Mouse (Mus musculus) MEL (cell line): Measurements from ENCODE around the gene Arfip1. TPM values are rescaled to one million over a fixed set of nuclear protein-coding genes. Genes with fewer than 3 reads are reported as not detected.
A peak's percentile ranks its signal among the peaks of the same experiment; 100 is the strongest.

Experiments used
- DNase-seq: peaks from one replicate; pipeline ENCODE4 v3.0.0; 2011; ENCODE audit warnings: low read depth, low spot score
- H3K27ac ChIP-seq: 2 replicates; pipeline ENCODE4 v1.5.1; 2012; ENCODE audit warnings: low read depth, mild to moderate bottlenecking, control low read depth, low read length, moderate library complexity; ENCODE audit not compliant: control insufficient read depth
- H3K27me3 ChIP-seq, 2 experiments: fragments of 150-350 bp in 1 of 2; sonication (generic) in 1 of 2; 2 replicates each; pipeline ENCODE4 v1.6.1; 2012; ENCODE audit warnings: low read length in 2 of 2, mild to moderate bottlenecking in 2 of 2, improper control_type of control experiment in 1 of 2, moderate library complexity in 1 of 2; ENCODE audit not compliant: insufficient read depth in 2 of 2, control insufficient read depth in 1 of 2
- H3K36me3 ChIP-seq, 2 experiments: 2 replicates each; pipeline ENCODE4 v1.6.1; 2012 to 2014; ENCODE audit warnings: low read length in 2 of 2, improper control_type of control experiment in 1 of 2, inconsistent platforms in 1 of 2, mild to moderate bottlenecking in 1 of 2; ENCODE audit not compliant: insufficient read depth in 2 of 2, control insufficient read depth in 1 of 2
- H3K4me1 ChIP-seq, 2 experiments: fragments of 150-350 bp in 1 of 2; sonication (generic) in 1 of 2; 2 replicates each; pipeline ENCODE4 v1.6.1; 2012; ENCODE audit warnings: low read length in 2 of 2, improper control_type of control experiment in 1 of 2, mild to moderate bottlenecking in 1 of 2; ENCODE audit not compliant: insufficient read depth in 2 of 2, control insufficient read depth in 1 of 2
- H3K4me3 ChIP-seq, 2 experiments: fragments of 150-350 bp in 1 of 2; sonication (generic) in 1 of 2; 2 replicates each; pipeline ENCODE4 v1.5.1; 2012; ENCODE audit warnings: low read depth in 2 of 2, low read length in 2 of 2, mild to moderate bottlenecking in 2 of 2, moderate library complexity in 2 of 2, control low read depth in 1 of 2, improper control_type of control experiment in 1 of 2; ENCODE audit not compliant: control insufficient read depth in 1 of 2, insufficient read depth in 1 of 2
- H3K79me2 ChIP-seq: 2 replicates; pipeline ENCODE4 v1.6.1; 2012; ENCODE audit warnings: mild to moderate bottlenecking, low read length, moderate library complexity; ENCODE audit not compliant: control insufficient read depth, poor library complexity, insufficient read depth
- H3K9ac ChIP-seq: 2 replicates; pipeline ENCODE4 v1.6.1; 2012; ENCODE audit warnings: low read depth, mild to moderate bottlenecking, control low read depth, low read length, moderate library complexity; ENCODE audit not compliant: control insufficient read depth, poor library complexity, severe bottlenecking
- H3K9me3 ChIP-seq: fragments of 150-350 bp; sonication (generic); replicated peaks from 2 replicates; pipeline ENCODE4 v1.6.1; 2012; ENCODE audit warnings: mild to moderate bottlenecking, low read length, improper control_type of control experiment, moderate library complexity; ENCODE audit not compliant: insufficient read depth
- BHLHE40 ChIP-seq: IDR thresholded peaks from 2 replicates; pipeline ENCODE4 v1.6.1; 2012; ENCODE audit warnings: low read depth, mild to moderate bottlenecking, inconsistent platforms, low read length, improper control_type of control experiment, borderline replicate concordance
- E2F4 ChIP-seq: IDR thresholded peaks from 2 replicates; pipeline ENCODE4 v1.6.1; 2011; ENCODE audit warnings: low read depth, low read length, improper control_type of control experiment, borderline replicate concordance
- ELF1 ChIP-seq: IDR thresholded peaks from 2 replicates; pipeline ENCODE4 v1.6.1; 2014; ENCODE audit warnings: low read depth, mild to moderate bottlenecking, inconsistent platforms, low read length, improper control_type of control experiment, moderate library complexity
- ETS1 ChIP-seq: IDR thresholded peaks from 2 replicates; pipeline ENCODE4 v1.6.1; 2012; ENCODE audit warnings: low read depth, mild to moderate bottlenecking, inconsistent platforms, low read length, improper control_type of control experiment, moderate library complexity
- HCFC1 ChIP-seq: IDR thresholded peaks from 2 replicates; pipeline ENCODE4 v1.6.1; 2012; ENCODE audit warnings: low read depth, mild to moderate bottlenecking, inconsistent platforms, low read length, improper control_type of control experiment, moderate library complexity
- JUND ChIP-seq: IDR thresholded peaks from 2 replicates; pipeline ENCODE4 v1.6.1; 2011; ENCODE audit warnings: low read depth, mild to moderate bottlenecking, improper control_type of control experiment, low read length
- KAT2A ChIP-seq: conservative IDR thresholded peaks from 2 replicates; pipeline ENCODE4 v1.6.1; 2012; ENCODE audit warnings: low read depth, low read length, improper control_type of control experiment, inconsistent platforms
- MAX ChIP-seq: IDR thresholded peaks from 2 replicates; pipeline ENCODE4 v1.6.1; 2011; ENCODE audit warnings: low read length, improper control_type of control experiment
- NRF1 ChIP-seq: IDR thresholded peaks from 2 replicates; pipeline ENCODE4 v1.6.1; 2014; ENCODE audit warnings: low read depth, mild to moderate bottlenecking, inconsistent platforms, low read length, improper control_type of control experiment, moderate library complexity; ENCODE audit not compliant: poor library complexity, insufficient read depth, severe bottlenecking
- POLR2A ChIP-seq, 2 experiments: IDR thresholded peaks; 2 replicates each; pipeline ENCODE4 v1.6.1; 2011 to 2012; ENCODE audit warnings: low read length in 2 of 2, mild to moderate bottlenecking in 2 of 2, control low read depth in 1 of 2, improper control_type of control experiment in 1 of 2, low read depth in 1 of 2, moderate library complexity in 1 of 2; ENCODE audit not compliant: control insufficient read depth in 1 of 2, insufficient read depth in 1 of 2, poor library complexity in 1 of 2
- POLR2AphosphoS5 ChIP-seq: IDR thresholded peaks from 2 replicates; pipeline ENCODE4 v1.6.1; 2012; ENCODE audit warnings: low read depth, borderline replicate concordance, mild to moderate bottlenecking, inconsistent platforms, low read length, moderate library complexity, mixed read lengths
- RAD21 ChIP-seq: IDR thresholded peaks from 2 replicates; pipeline ENCODE4 v1.6.1; 2011; ENCODE audit warnings: mild to moderate bottlenecking, low read depth, low read length, improper control_type of control experiment
- TAL1 ChIP-seq: IDR thresholded peaks from 2 replicates; pipeline ENCODE4 v1.6.1; 2012; ENCODE audit warnings: mild to moderate bottlenecking, inconsistent platforms, low read length, moderate library complexity, mixed read lengths
- TCF12 ChIP-seq: IDR thresholded peaks from 2 replicates; pipeline ENCODE4 v1.6.1; 2014; ENCODE audit warnings: low read depth, mild to moderate bottlenecking, inconsistent platforms, low read length, improper control_type of control experiment, moderate library complexity
- ZMIZ1 ChIP-seq: IDR thresholded peaks from 2 replicates; pipeline ENCODE4 v1.6.1; 2012; ENCODE audit warnings: low read depth, mild to moderate bottlenecking, inconsistent platforms, low read length, improper control_type of control experiment, moderate library complexity
- polyA plus RNA-seq, 2 experiments: library from polyadenylated mRNA; stranded (reverse) in 1 of 2; unstranded in 1 of 2; fragments of >175 nt in 1 of 2; fragments of >200 nt in 1 of 2; gene quantifications; 2 replicates each; pipeline versions ENCODE4 v1.2.1 to v1.2.4; 2012; ENCODE audit warnings: low replicate concordance in 2 of 2, low read depth in 1 of 2; ENCODE audit not compliant: insufficient read length in 2 of 2, insufficient read depth in 1 of 2, missing spikeins in 1 of 2
- total RNA-seq: library from RNA; depleted of rRNA; stranded (reverse); fragments of 300-350 nt; gene quantifications from 2 replicates; pipeline ENCODE4 v1.2.3, GENCODE M21; 2012

Arfip1 gene
- total and polyA plus RNA-seq, 3 experiments: 12.5 to 15.4 TPM; not detected in 1

- H3K36me3 ChIP-seq: peaks cover 0 to 32% of the 10 kb centered on the region in 2 experiments; a peak in 2 of 4 replicates
- DNase-seq: no peak
- TF ChIP-seq MAX (no peak), JUND (peak; percentile 91; the same call in 1 of the 2 replicates), ELF1 (0 out of 2 replicates have a peak, but pooled peaks have one; percentile 21)
- TF ChIP-seq, all 39 proteins: peak for 2
- Histone ChIP-seq H3K4me3 (peak overlapping the region; percentile 81 to 95), H3K27me3 (peaks cover 0 to 2% of the 10 kb centered on the region in 2 experiments; a peak in 1 of 4 replicates), H3K27ac (no peak overlapping the region), H3K9ac (peak overlapping the region; percentile 79), H3K9me3 (no peaks in the 10 kb centered on the region), H3K79me2 (peaks cover 11% of the 10 kb centered on the region), H3K4me1 (peaks cover 3 to 16% of the 10 kb centered on the region in 2 experiments)
These were observed 766 bp downstream of the Arfip1 start for GRCm38 (mm10) chr3:84581696-84582022.

DNA sequence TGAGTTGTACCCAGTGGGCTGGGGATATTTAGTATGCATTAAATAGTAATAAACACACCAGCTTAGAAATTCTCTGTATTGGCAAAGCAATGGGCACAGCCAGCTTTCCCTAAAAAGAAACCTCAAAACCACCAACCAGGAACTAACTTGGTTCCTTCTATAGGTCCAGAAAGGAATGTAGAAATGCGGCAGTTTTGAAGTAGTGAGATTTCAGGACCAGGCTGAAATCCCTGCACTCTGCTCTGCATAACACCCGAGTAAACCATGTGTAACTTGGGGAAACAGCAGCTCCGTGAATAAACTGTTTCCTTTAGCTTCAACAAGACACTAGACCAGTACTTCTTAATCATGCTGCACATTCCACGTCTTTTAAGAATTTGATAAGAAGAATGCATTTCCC lies 1.7 kb downstream of the Arfip1 start:
- H3K27me3 ChIP-seq: peaks cover 0 to 2% of the 10 kb centered on the region in 2 experiments; a peak in 1 of 4 replicates
- H3K36me3 ChIP-seq: peaks cover 0 to 26% of the 10 kb centered on the region in 2 experiments; a peak in 2 of 4 replicates
- no peaks in the 10 kb centered on the region for H3K9me3 ChIP-seq
- DNase-seq: no peak
- H3K79me2 ChIP-seq: peaks cover 15% of the 10 kb centered on the region
- H3K9ac ChIP-seq: no peak overlapping the region
- TF ChIP-seq HCFC1 (no peak), E2F4 (no peak), NRF1 (no peak), TAL1 (no peak), ELF1 (no peak), TCF12 (no peak), POLR2A (IDR thresholded peaks at IDR 0.05; ENCODE audit: control insufficient read depth in 1 of 2, insufficient read depth in 1 of 2, low read depth in 1 of 2, low read length in 2 of 2, poor library complexity in 1 of 2) (no peak), KAT2A (no peak), ZMIZ1 (no peak), POLR2AphosphoS5 (no peak), BHLHE40 (no peak), ETS1 (no peak), RAD21 (no peak)
- no peak overlapping the region for H3K4me3 ChIP-seq
- peaks cover 0 to 14% of the 10 kb centered on the region in 2 experiments for H3K4me1 ChIP-seq
- no peak overlapping the region for H3K27ac ChIP-seq
